ENCODE assay signal across 8 mouse cellular contexts in the genomic region with DNA sequence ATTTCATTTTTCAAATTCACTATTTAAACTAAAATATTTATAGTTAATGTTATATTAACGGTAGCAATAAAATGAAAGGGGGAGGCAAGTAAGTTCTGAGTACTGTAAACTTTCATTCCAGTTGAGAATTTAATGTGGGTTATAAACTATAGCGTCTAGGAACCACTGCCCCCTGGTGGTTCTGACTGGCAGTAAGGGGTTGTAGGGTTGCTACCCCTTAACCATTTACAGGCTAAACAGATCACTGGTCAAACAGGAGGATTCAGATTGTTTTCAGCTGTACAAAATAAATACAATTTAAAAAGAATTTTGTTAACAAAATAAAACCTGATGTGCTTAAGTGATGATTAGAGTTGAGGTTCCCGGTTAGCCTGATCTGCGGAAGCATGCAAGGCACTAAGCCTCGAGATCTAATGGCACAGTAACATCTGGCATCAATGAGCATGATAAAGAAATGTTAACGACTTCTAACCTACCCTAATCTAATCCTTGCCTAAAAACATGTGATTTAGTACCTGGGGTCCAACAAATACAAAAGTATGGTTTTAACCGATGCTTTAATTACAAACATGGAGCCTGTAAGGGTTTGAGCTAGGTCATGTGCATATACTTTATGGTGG. TPM values are rescaled to one million over a fixed set of nuclear protein-coding genes. Genes with fewer than 3 reads are reported as not detected.
DNase-seq lines count a peak whose midpoint lies in the region; ATAC-seq lines count a peak whose summit lies in the region.
"Had no signal": no experiment of that assay in that cellular context is flagged by ENCODE, and none has a peak within 500 bp of the region (broad histone marks: within the 10 kb centered on the region; RNA-seq: fewer than 3 reads in every experiment).

No protein-coding gene starts in this region.

- 0 out of 2 replicates have a peak, but pooled peaks have one; percentile 46 for ATAC-seq in liver, embryonic 12.5 days

- H3K4me1 ChIP-seq in liver, embryonic 12.5 days, result no peaks in the 10 kb centered on the region
- H3K4me1 ChIP-seq: heart, embryonic 13.5 days had no signal

- H3K36me3 ChIP-seq in liver, embryonic 12.5 days, result peaks cover 46% of the 10 kb centered on the region

- WGBS in liver, embryonic 12.5 days (ENCODE audit: insufficient replicate concordance), result 77% methylated on average over 7 of the region's 7 CpGs

- no peak overlapping the region for H3K9ac ChIP-seq in liver, embryonic 12.5 days
- H3K9ac ChIP-seq: heart, embryonic 13.5 days had no signal

- H3K4me3 ChIP-seq in liver, embryonic 12.5 days, result no peak overlapping the region
- H3K4me3 ChIP-seq: heart, embryonic 13.5 days had no signal

- H3K9me3 ChIP-seq in liver, embryonic 12.5 days (replicated peaks), result no peaks in the 10 kb centered on the region
- H3K9me3 ChIP-seq: heart, embryonic 13.5 days had no signal

- H3K27ac ChIP-seq in liver, embryonic 12.5 days, result no peak overlapping the region
- H3K27ac ChIP-seq: heart, embryonic 13.5 days had no signal

- H3K4me2 ChIP-seq in liver, embryonic 12.5 days, result no peak overlapping the region
- H3K4me2 ChIP-seq: heart, embryonic 13.5 days had no signal

- DNase-seq in 3T3-L1 (ENCODE audit: low read depth, low spot score), result peak; percentile 74
- peak; percentile 50 for DNase-seq in 416B (ENCODE audit: low read depth)
- DNase-seq in brain, adult 2 months (ENCODE audit: low read depth, low spot score), result peak; percentile 45
- DNase-seq in forelimb bud, embryonic 11.5 days (ENCODE audit: low read depth, low spot score), result peak; percentile 40
- DNase-seq in kidney, postnatal 25 days, result peak; percentile 41 to 72
- DNase-seq in right cerebral cortex, postnatal 10 days (ENCODE audit: low spot score in 2 of 2), result peak; percentile 27 to 52

- H3K27me3 ChIP-seq in liver, embryonic 12.5 days (replicated peaks), result no peaks in the 10 kb centered on the region
- H3K27me3 ChIP-seq: heart, embryonic 13.5 days had no signal

RNA-seq across cellular contexts. Expression of a gene that starts 35.8 kb away (rescaled TPM):
- polyA plus RNA-seq in liver, embryonic 12.5 days (2016; fragmentation: Nextera tagmentation; extraction: Ambion mirVana), result not detected in 2 replicates
- polyA plus RNA-seq: heart, embryonic 13.5 days had no signal

RNA-seq across cellular contexts. Expression of a gene that starts 38.9 kb away (rescaled TPM):
- 78.8 and 79.7 TPM in 2 replicates for polyA plus RNA-seq in liver, embryonic 12.5 days (2016; fragmentation: Nextera tagmentation; extraction: Ambion mirVana)

RNA-seq across cellular contexts. Expression of a gene that starts 39.6 kb away (rescaled TPM):
- 0.62 and 0.80 TPM in 2 replicates for polyA plus RNA-seq in liver, embryonic 12.5 days (2016; fragmentation: Nextera tagmentation; extraction: Ambion mirVana)
